Mouse (Mus musculus) left cerebral cortex, postnatal 4 days (tissue): Measurements from ENCODE around the gene Uck2. TPM values are rescaled to one million over a fixed set of nuclear protein-coding genes. Genes with fewer than 3 reads are reported as not detected.
A peak's percentile ranks its signal among the peaks of the same experiment; 100 is the strongest.

Experiments
- DNase-seq: peaks from one replicate; pipeline ENCODE4 v3.0.0-alpha.2; 2022
- intact Hi-C: fragments of 180-260 bp; cut with DNase I; formaldehyde crosslinking; loops from one replicate; pipeline ENCODE4 v1.15.1; 2025
- total RNA-seq, 2 experiments: library from RNA; stranded (reverse); gene quantifications; 2 replicates each; pipeline ENCODE4 v1.2.3; 2021

The Uck2 gene
- total RNA-seq = 10 to 100 TPM; 80.8 to 85.6 TPM

DNA sequence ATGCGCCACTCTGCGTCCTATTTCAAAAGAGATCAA lies at the start of gene Uck2:
Gene Uck2, minus strand, starts transcription at position 1 of the 36 bp plus-strand sequence.
- intact Hi-C loops = no loop called here
- DNase-seq = no peak

DNA sequence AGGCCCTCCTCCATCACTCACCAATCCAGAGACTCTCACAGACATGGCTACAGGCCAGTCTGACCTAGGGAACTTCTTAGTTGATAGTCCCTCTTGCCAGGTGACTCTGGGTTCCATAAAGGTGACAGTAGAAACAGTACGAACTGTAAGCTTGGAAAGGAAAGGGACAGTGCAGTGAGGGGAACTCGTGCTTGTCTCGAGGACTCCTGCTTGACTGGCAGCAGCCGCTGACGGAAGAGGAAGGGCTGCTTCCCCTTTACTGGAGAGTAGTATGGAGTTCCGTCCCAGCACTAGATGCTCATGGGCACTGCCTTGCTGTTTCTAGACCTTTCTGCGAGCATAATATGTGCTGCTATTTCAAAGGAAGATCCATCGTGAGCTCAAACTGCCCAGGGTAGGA lies 46.0 kb upstream of the Uck2 start:
- no peak for DNase-seq
- intact Hi-C loops = loop anchor here (5.0 kb wide), 1 partner anchor 99 kb away; no protein-coding TSS in a partner anchor

DNA sequence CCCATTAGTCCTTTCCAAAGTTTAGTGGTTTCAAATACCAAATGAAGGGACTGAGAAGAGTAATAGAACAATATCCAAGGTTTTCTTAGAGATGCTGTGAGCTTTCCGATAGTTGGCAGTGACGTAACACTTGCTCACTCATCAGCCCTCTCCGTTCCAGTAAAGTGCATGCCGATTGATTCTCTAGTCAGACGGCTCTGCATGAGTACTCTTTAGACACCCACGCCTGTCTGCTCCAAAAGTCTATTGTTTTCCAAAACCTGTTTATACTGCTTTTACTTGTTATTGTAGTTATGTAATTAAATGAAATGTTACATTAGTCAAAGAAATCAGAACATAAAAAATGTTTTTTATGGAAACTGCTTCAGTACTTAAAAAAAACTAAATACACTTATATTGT lies 43.7 kb upstream of the Uck2 start:
- no peak for DNase-seq
- intact Hi-C loops = no loop called here

DNA sequence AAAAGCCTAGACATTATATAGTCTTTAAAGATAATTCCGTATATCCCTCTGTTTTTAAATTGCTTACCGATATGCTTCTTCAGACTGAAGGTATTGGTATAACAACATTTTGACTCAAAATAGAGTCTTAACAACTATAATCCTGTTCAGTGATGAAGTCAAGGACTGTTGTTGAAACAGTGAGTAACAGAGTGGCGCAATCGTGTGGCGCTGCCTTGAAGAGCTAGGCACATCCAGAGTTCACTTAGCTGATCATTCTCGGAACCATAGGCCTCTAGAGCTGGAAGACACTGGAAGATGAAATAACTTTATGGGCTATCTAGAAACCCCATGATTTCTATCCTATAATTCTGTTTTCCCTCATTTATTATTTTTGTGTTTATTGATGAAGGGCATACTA lies 36.6 kb upstream of the Uck2 start:
- intact Hi-C loops = no loop called here
- no peak for DNase-seq

DNA sequence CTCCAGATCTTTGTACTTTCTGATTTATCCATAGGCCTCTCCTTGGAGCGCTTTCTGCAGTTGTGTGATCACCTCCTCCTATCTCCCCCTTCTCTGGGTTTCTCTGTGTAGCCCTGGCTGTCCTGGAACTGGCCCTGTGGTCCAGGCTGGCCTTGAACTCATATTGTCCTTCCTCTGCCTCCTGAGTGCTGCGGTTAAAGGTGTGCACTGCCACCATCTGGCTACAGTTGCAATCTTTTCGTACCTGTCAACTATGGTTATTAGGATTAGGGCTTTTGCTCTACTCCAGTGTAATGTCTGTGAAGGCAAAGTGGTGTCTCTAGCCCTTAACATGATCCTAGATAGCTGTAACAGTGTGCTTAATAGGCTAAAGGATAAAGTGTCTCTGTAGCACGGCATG lies 28.1 kb upstream of the Uck2 start:
- intact Hi-C loops = no loop called here
- no peak for DNase-seq

DNA sequence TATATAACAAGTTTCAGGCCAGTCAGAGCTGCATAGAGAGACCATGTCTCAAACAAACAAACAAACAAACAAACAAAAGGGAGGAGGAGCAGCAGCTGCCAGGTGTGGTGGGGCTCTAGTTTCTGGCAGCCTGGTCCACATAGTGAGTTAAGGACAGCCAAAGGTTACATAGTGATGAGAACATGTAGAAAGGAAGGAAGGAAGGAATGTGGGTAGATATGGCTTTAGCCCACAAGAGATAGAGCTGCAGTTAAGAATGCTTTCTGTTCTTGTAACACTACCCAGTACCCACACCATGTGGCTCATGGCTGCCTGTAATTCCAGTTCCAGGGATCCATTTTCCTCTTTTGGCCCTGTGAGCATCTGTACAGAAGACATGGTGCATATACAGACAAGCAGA lies 27.2 kb upstream of the Uck2 start:
- intact Hi-C loops = no loop called here
- DNase-seq = no peak

DNA sequence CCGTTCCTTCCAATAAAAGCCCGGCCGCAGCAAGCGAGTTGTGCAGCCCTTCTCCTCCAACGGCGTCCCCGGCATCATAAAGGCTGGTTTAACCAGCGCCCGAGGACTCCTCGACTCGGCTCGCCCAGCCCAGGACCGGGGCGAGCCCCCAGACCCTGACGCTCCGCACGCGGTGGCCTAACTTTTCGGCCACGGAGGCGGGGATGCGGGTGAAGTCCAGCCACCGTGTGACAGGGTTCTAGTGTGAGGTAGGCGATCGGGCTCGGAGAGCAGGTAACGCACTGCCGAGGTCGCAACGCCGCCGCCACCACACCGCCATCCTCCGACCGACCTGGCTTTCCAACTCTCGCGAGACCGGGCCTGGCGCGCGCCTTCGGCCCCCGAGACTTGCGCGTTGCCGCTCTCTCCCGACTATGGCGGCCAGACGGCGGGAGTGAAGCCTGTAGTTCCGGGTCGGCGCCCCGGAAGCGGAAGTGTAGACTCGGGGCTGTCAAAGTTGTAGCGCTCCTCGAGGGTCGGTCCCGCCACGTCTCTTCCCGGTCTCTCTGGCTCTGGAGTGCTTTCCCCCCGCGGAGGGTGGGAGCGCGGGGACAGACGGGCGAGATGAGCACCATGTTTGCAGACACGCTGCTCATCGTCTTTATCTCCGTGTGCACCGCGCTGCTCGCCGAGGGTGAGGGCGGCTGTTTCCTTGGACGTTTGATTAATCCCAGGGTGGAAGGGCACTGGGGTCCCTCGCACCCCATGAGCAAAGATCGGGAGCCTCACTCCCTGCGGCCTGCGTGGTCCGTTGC lies 23.3 kb upstream of the Uck2 start, which contains the start of gene Tmco1:
Gene Tmco1, plus strand, starts transcription at position 118 of the 794 bp plus-strand sequence.
- peak; percentile 99 for DNase-seq
- intact Hi-C loops = no loop called here

DNA sequence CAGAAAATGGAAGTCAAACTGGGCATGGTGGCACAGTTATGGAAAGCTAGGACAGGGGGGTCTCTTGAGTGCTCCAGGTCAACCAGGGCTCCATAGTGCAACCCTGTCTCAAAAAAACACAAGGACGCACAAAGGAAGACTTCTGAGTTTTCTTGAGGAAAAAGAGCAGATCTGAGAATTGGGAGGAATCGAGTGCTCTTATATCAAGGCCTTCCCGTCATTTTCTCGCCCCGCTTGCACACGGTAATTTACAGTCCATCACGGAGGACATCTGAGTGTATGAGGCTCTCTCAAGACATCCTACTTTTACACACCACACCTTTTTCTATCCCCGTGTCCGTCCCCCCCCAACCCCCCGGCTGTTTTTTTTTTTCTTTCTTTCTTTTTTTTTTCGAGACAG lies 22.6 kb upstream of the Uck2 start:
- DNase-seq = no peak
- intact Hi-C loops = no loop called here

DNA sequence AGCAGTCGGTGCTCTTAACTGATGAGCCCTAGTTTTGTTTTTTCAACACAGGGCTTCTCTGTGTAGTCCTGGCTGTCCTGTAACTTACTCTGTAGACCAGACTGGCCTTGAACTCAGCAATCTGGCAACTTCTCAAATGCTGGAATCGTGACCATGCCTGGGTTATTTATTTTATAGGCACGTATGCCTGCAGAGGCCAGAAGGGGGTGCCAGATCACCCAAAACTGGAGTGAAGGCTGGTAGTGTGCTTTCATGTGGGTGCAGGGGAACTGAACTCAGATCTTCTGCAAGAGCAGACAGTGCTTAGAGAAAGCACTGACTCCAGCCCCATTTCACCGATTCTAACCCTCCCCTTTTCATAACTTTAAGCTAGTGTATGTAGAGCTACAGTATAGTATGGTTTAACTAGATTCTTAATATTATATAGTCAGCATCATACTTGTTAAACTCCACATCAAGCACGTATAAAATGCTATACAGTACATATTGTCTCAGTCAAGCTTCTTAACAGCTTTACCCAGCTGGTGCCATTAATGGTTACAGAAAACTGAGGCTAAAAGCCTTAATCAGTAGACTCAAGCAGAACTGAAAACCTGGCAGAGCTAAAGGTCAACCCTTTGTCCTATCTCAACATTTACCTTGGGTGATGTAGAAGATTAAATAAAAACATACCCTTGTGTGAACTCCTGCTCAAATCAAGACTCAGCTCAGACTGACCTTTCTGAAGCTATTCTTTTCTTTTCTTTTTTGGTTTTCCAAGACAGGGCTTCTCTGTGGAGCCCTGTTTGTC lies 21.5 kb upstream of the Uck2 start:
- intact Hi-C loops = no loop called here
- DNase-seq = peak; percentile 31

DNA sequence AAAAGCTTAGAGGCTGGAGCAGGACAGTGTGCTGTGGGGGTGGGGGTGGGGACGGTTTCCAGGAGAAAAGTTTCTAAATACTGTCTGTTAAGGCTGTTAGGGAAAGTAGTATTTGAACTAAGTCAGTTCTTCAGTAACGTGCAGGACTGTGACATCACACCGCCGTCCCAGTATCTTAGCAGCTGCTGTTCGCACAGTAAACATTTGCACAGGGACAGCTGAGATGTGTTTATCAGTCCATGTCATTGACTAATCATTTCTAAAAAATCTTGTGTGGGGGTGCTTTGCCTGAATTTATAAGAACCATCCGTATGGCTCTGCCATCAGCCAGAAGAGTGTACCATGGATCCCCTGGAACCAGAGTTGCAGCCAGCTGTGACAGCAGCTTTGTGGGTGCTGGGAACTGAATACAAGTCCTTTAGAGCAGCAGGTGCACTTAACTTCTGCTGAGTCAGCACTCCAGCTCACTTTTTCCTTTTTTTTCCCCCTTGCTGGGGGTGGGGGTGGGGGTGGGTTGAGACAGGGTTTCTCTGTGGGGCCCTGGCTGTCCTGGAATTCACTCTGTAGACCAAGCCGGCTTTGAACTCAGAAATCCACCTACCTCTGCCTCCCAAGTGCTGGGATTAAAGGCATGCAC lies 20.5 kb upstream of the Uck2 start:
- intact Hi-C loops = no loop called here
- no peak for DNase-seq

DNA sequence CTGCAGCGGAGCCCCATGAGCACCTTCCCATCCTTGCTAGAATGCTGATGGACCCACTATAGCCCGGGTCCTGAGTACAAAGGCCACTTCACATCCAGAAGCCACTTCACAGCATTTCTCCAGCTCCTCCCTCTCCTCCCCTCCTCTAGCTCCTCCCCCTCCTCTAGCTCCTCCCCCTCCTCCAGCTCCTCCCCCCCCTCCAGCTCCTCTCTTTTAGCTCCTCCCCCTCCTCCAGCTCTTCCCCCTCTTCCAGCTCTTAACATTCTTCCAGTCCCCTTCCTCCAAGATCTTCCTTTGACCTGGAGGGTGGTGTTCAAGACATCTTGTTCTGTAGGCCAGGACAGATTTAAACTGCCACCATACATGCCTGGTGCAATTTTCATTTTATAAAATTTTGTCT lies 15.0 kb upstream of the Uck2 start:
- intact Hi-C loops = no loop called here
- DNase-seq = no peak

DNA sequence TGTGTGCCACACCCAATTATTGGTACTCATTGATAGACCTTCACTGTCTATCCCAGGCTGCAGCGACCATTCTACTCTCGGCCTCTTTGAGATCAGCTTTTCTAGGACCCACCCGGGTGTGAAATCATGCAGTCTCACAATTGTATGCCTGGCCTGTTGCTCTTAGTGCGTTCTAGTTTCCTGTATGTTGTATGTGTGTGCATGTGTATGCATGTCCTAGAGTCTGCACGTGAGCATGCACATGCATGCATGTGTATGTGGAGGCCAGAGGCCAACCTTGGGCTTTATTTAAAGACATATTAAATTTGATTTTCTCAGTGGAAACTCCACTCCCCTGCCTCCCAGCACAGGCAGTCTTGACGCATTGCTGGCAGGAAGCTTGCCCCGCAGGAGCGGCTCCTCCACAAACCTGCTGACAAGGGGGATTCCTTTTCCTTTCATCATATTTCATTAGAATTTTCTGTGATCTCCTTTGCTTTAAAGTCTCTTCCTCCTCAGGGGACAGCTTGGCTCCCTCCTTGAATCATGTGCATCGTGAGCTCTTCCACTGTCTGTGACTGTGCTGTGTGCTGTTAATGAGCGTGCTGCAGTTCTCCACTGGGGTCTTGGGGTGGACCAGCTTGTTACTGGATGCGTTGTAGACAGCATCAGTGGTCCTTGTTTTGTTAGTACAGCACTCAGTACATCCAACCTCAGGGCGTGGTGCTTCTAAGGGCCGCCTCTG lies 10.7 kb upstream of the Uck2 start:
- intact Hi-C loops = no loop called here
- DNase-seq = no peak

DNA sequence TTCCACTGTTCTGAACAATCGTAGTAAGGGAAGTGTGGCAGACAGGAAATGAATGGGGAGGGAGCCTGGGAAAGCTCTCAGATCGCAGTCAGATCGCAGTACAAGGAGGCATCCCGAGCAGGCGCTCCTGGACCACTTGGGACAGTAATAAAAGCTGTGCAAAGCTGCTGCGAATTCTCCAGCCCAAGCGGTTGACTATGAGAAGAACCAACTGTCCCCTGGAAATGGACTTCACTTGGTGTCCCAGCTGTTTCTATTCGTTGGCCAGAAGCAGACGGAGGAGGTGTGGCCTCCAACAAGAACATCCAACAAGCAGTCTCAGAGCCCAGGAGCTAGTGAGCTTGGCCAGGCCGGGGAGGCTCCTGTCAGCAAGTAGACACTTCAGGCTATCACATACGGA lies 7.3 kb upstream of the Uck2 start:
- intact Hi-C loops = no loop called here
- no peak for DNase-seq

DNA sequence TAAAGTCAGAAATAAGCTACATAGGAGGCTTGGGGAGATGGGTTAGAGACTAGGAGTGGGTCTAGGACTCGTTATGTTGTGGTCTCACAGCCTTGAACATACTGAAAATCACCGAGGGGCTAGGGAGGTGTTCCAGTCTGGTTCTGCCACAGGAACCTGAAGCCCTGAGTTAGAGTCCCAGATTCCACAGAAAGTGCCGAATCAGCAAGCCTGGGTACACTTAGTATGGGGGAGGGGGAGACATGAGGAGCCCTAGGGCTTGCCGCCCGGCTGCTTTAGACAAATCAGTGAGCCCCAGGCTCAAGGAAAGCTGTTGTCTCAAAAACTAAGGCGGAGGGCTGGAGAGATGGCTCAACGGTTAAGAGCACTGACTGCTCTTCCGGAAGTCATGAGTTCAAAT lies 6.5 kb upstream of the Uck2 start:
- DNase-seq = no peak
- intact Hi-C loops = no loop called here

DNA sequence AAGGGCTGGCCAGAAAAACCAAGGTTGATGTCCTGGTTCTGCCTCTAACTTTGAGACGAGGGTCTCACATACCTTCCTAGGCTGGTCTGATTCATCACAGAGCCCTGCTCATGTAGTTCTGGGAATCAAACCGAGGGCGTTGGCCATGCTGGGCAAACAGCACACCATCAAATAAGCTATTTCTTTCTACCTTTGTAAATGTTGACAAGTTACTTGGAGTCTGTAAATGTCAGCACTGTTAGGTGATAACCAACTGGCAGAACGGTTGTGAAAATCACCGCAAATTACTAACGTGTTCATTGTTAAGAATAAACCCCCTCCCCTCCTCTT lies 5.1 kb upstream of the Uck2 start:
- no peak for DNase-seq
- intact Hi-C loops = no loop called here

DNA sequence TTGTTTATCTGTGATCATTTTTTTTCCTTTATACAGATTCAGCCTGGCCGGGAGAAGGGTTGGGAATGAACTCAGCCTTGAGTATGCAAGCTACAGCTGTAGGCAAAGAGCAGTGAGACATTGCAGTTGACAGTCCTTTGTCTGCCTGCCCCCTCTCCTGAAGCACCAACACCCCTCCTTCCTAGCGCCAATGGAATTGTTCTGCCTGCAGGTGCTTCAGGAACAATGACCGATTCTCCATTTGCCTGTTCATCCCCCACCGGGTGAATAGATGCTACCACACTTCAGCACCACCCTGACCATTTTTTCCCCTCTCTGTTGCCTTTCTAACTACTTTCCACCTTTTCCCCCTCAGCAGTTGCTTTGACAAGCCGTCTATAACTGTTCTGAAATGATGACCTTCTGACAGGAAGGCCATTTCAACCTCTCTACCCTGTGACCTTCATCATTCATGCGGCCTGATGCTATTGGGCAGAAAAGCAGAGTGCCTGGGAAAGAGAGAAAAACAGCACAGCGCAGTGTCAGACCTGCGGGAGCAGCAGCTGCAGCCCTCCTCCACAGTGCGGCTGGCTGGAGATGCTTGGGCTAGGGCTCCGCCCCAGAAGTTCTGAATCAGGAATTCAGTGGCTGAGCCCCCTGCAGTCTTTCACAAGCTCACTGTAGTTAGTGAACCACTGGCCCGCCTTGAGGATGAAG lies 4.6 kb upstream of the Uck2 start:
- intact Hi-C loops = no loop called here
- no peak for DNase-seq

DNA sequence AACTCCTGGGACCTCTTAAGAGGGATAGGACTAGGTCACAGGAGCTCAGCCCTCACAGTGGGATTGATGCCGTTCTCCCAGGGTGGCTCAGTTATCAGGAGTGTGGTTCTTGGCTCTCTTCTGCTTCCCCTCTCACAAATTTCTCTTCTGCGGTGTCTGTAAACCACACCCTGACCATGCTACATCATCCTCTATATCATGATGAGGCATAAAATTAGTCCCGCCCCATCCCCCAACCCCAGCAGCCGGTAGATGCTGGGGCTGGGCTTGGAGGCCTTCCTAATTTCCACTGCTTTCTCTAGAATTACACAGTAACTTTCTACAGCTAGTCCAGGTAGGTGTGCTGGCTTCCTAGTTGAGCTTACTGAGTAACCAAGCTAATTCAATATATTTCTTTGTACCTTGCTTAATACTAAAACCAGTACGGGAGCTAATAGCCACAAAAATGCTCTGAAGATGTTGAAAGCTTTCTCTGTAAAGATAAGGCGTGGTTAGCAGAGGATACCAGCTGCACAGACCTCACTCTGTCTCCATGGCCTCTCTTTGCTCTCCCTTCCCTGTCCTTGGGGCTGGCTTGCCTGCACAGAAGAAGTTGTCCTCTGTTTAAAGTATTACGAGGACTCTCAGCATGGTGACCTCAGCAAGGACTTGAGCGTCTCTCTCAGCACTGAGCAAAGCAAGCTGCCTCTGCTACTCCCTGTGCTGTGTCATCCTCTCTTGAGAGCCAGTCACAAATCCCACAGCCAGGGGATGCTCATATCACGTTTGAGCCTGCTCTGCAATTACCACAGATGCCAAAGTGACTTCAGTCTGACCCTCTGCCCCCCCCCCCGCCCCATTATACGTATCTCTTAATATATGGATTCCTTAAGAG lies 3.8 kb upstream of the Uck2 start:
- DNase-seq = no peak
- intact Hi-C loops = no loop called here

DNA sequence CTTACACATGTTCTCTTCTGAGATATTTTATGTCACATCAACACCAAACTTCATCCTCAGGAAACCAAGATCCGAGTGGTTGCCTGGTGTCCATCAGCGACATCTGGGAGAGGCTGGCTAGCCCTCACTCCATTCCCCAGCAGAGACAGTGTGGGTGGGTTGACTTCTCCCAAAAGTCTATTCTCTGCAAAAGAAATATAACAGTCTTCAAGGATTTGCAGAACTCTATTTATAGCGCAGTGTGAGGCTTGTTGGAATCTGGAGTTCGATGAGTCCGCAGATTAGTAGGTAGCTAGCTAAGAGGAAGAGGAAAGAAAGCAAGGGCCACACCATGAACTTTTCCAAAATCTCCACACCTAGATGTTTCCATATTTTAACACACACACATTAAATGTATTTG lies 2.0 kb upstream of the Uck2 start:
- no peak for DNase-seq
- intact Hi-C loops = no loop called here

DNA sequence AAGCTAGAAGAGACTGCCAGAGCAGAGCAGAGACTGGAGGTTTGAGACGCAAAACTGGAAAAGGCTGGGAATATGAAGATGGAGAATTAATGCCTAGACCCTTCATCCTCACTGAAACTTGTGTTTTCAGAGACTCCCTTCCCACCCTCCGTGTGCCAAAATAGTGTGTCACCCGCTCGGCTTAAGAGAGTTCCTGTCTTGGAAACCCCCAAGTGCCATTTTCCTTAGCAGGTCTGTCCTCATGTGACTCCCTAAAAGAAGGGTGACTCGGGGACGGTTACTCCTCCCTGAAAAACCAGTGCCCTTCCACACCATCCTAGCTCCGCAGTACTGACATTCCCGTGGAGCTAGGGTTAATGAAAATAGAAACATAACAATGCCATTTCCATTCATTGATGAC lies 236 bp upstream of the Uck2 start:
- no peak for DNase-seq
- intact Hi-C loops = no loop called here

DNA sequence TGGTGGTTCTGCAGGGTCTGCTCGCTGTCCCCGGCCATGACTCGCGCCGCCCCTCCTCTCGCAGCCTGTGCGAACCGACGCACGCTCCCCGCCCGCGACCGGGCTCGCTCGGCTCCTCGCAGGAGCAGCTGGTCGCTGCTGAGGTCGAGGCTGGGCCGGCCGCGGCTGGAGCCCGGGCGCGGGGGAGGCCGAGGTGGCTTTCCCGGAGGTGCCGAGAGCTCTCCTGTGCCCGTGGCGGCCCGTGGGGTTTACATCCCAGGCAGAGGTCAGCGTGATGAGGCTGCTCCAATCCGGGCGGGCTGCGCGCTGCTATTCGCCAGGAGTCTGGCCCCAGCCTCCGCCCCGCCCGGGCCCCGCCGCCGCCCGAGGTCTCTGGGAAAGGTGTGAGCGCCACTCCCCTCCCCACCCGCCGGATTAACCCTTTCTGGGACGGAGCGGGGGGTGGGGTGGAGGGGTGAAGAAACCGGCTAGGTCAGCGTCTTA lies 242 bp downstream of the Uck2 start:
- intact Hi-C loops = no loop called here
- DNase-seq = peak; percentile 89
